Mouse (Mus musculus) CH12.LX (cell line): ENCODE results near the gene Gnas. TPM values are rescaled to one million over a fixed set of nuclear protein-coding genes. Genes with fewer than 3 reads are reported as not detected.

Experiments used
- DNase-seq: peaks from one replicate; pipeline ENCODE4 v3.0.0-alpha.2; 2013; ENCODE audit errors: extremely low read depth
- H3K27ac ChIP-seq: 2 replicates; pipeline ENCODE4 v1.5.1; 2012; ENCODE audit warnings: low read depth, mild to moderate bottlenecking, control low read depth, moderate library complexity; ENCODE audit not compliant: insufficient read depth
- H3K27me3 ChIP-seq: replicated peaks from 2 replicates; pipeline ENCODE3; 2012; ENCODE audit warnings: inconsistent platforms
- H3K36me3 ChIP-seq, 2 experiments: replicated peaks in 1 of 2; 2 replicates each; pipeline versions ENCODE3 to v1.6.1; 2012; ENCODE audit warnings: inconsistent platforms in 1 of 2, low read length in 1 of 2, mild to moderate bottlenecking in 1 of 2, mixed read lengths in 1 of 2, moderate library complexity in 1 of 2; ENCODE audit not compliant: control insufficient read depth in 1 of 2, insufficient read depth in 1 of 2
- H3K4me1 ChIP-seq, 2 experiments: 2 replicates each; pipeline ENCODE4 v1.6.1; 2012; ENCODE audit warnings: inconsistent platforms in 1 of 2, moderate library complexity in 1 of 2; ENCODE audit not compliant: insufficient read depth in 2 of 2, control insufficient read depth in 1 of 2
- H3K4me2 ChIP-seq: 2 replicates; pipeline ENCODE4 v1.6.1; 2012; ENCODE audit warnings: low read depth, mild to moderate bottlenecking, control low read depth; ENCODE audit not compliant: poor library complexity, insufficient read depth, severe bottlenecking
- H3K4me3 ChIP-seq, 3 experiments: fragments of 150-350 bp in 1 of 3; sonication (generic) in 1 of 3; replicated peaks in 1 of 3; 2 replicates each; pipeline versions ENCODE3 to v1.5.1; 2011 to 2012; ENCODE audit warnings: low read depth in 2 of 3, low read length in 2 of 3, mild to moderate bottlenecking in 2 of 3, moderate library complexity in 2 of 3, control low read depth in 1 of 3, improper control_type of control experiment in 1 of 3, inconsistent platforms in 1 of 3, mixed read lengths in 1 of 3; ENCODE audit not compliant: poor library complexity in 1 of 3
- H3K79me2 ChIP-seq: replicated peaks from 2 replicates; pipeline ENCODE4 v1.6.1; 2012; ENCODE audit warnings: mild to moderate bottlenecking, moderate library complexity; ENCODE audit not compliant: control insufficient read depth, poor library complexity, insufficient read depth, severe bottlenecking; ENCODE audit errors: extremely low read depth
- H3K9ac ChIP-seq: 2 replicates; pipeline ENCODE4 v1.6.1; 2012; ENCODE audit warnings: low read depth, mild to moderate bottlenecking, control low read depth, moderate library complexity; ENCODE audit not compliant: insufficient read depth
- H3K9me3 ChIP-seq: replicated peaks from 2 replicates; pipeline ENCODE3; 2012; ENCODE audit warnings: low read length, inconsistent platforms, mixed read lengths
- BHLHE40 ChIP-seq: IDR thresholded peaks from 2 replicates; pipeline ENCODE4 v1.6.1; 2011; ENCODE audit warnings: mild to moderate bottlenecking, low read depth, low read length, improper control_type of control experiment
- CHD1 ChIP-seq: IDR thresholded peaks from 2 replicates; pipeline ENCODE4 v1.6.1; 2012; ENCODE audit warnings: low read depth, low read length, improper control_type of control experiment, inconsistent platforms
- CHD2 ChIP-seq: IDR thresholded peaks from 2 replicates; pipeline ENCODE4 v1.6.1; 2011; ENCODE audit warnings: low read length, improper control_type of control experiment
- CTCF ChIP-seq, 2 experiments: IDR thresholded peaks in 1 of 2; conservative IDR thresholded peaks in 1 of 2; 2 replicates each; pipeline ENCODE4 v1.5.1; 2011 to 2012; ENCODE audit warnings: low read depth in 2 of 2, low read length in 2 of 2, improper control_type of control experiment in 1 of 2, inconsistent platforms in 1 of 2, mild to moderate bottlenecking in 1 of 2, moderate library complexity in 1 of 2
- ELF1 ChIP-seq: IDR thresholded peaks from 2 replicates; pipeline ENCODE4 v1.6.1; 2014; ENCODE audit warnings: low read depth, mild to moderate bottlenecking, inconsistent platforms, low read length, improper control_type of control experiment
- GABPA ChIP-seq: IDR thresholded peaks from 2 replicates; pipeline ENCODE4 v1.6.1; 2012; ENCODE audit warnings: low read depth, low read length, improper control_type of control experiment, inconsistent platforms; ENCODE audit not compliant: insufficient replicate concordance
- HCFC1 ChIP-seq: IDR thresholded peaks from 2 replicates; pipeline ENCODE4 v1.6.1; 2012; ENCODE audit warnings: low read depth, mild to moderate bottlenecking, inconsistent platforms, low read length, improper control_type of control experiment
- IRF4 ChIP-seq: IDR thresholded peaks from 2 replicates; pipeline ENCODE4 v1.6.1; 2014; ENCODE audit warnings: low read depth, mild to moderate bottlenecking, inconsistent platforms, low read length, improper control_type of control experiment
- KAT2A ChIP-seq: IDR thresholded peaks from 2 replicates; pipeline ENCODE4 v1.6.1; 2012; ENCODE audit warnings: low read length, improper control_type of control experiment, inconsistent platforms; ENCODE audit not compliant: insufficient replicate concordance
- MAX ChIP-seq: IDR thresholded peaks from 2 replicates; pipeline ENCODE4 v1.6.1; 2011; ENCODE audit warnings: low read length, improper control_type of control experiment
- MYC ChIP-seq: IDR thresholded peaks from 2 replicates; pipeline ENCODE4 v1.6.1; 2011; ENCODE audit warnings: low read depth, mild to moderate bottlenecking, improper control_type of control experiment, low read length
- NELFE ChIP-seq: IDR thresholded peaks from 2 replicates; pipeline ENCODE4 v1.6.1; 2011; ENCODE audit warnings: low read depth, low read length, improper control_type of control experiment
- NRF1 ChIP-seq: IDR thresholded peaks from 2 replicates; pipeline ENCODE4 v1.6.1; 2014; ENCODE audit warnings: low read depth, mild to moderate bottlenecking, inconsistent platforms, low read length, improper control_type of control experiment, moderate library complexity
- PAX5 ChIP-seq: IDR thresholded peaks from 2 replicates; pipeline ENCODE4 v1.6.1; 2012; ENCODE audit warnings: low read length, inconsistent platforms, mixed read lengths
- RAD21 ChIP-seq: IDR thresholded peaks from 2 replicates; pipeline ENCODE4 v1.6.1; 2011; ENCODE audit warnings: low read depth, mild to moderate bottlenecking, low read length, improper control_type of control experiment, moderate library complexity
- RCOR1 ChIP-seq: conservative IDR thresholded peaks from 2 replicates; pipeline ENCODE4 v1.6.1; 2012; ENCODE audit warnings: low read depth, mild to moderate bottlenecking, inconsistent platforms, low read length, improper control_type of control experiment
- SMC3 ChIP-seq: IDR thresholded peaks from 2 replicates; pipeline ENCODE4 v1.6.1; 2011; ENCODE audit warnings: low read depth, low read length, improper control_type of control experiment
- TBP ChIP-seq: conservative IDR thresholded peaks from 2 replicates; pipeline ENCODE4 v1.6.1; 2011; ENCODE audit warnings: low read depth, low read length, improper control_type of control experiment
- UBTF ChIP-seq: IDR thresholded peaks from 2 replicates; pipeline ENCODE4 v1.6.1; 2012; ENCODE audit warnings: low read depth, mild to moderate bottlenecking, inconsistent platforms, low read length, improper control_type of control experiment, moderate library complexity
- USF1 ChIP-seq: IDR thresholded peaks from 2 replicates; pipeline ENCODE4 v1.6.1; 2014; ENCODE audit warnings: low read depth, mild to moderate bottlenecking, inconsistent platforms, low read length, improper control_type of control experiment
- USF2 ChIP-seq: conservative IDR thresholded peaks from 2 replicates; pipeline ENCODE4 v1.6.1; 2011; ENCODE audit warnings: low read depth, low read length, improper control_type of control experiment
- ZC3H11A ChIP-seq: IDR thresholded peaks from 2 replicates; pipeline ENCODE4 v1.6.1; 2012; ENCODE audit warnings: low read depth, mild to moderate bottlenecking, inconsistent platforms, low read length, improper control_type of control experiment
- ZKSCAN1 ChIP-seq: IDR thresholded peaks from 2 replicates; pipeline ENCODE4 v1.6.1; 2012; ENCODE audit warnings: low read depth, inconsistent platforms, low read length, improper control_type of control experiment, borderline replicate concordance
- ZNF384 ChIP-seq: IDR thresholded peaks from 2 replicates; pipeline ENCODE4 v1.6.1; 2012; ENCODE audit warnings: low read depth, low read length, improper control_type of control experiment, inconsistent platforms
- dilution Hi-C: fragments of 300-500 bp; cut with MboI; formaldehyde crosslinking; loops from 2 replicates; pipeline ENCODE4 v1.14.3; 2020; ENCODE audit warnings: low sequenced_read_pairs; ENCODE audit not compliant: extremely low pct_unique_long_range_greater_than_20kb, extremely low pct_ligation_motif_present
- in situ Hi-C: fragments of 300-500 bp; cut with MboI; formaldehyde crosslinking; loops from 3 replicates; pipeline ENCODE4 v1.14.3; 2019; ENCODE audit warnings: low sequenced_read_pairs, low pct_ligation_motif_present, low pct_unique_long_range_greater_than_20kb, mixed read lengths
- polyA plus RNA-seq: library from polyadenylated mRNA; unstranded; fragments of >175 nt; gene quantifications from 2 replicates; pipeline ENCODE4 v1.2.1, GENCODE M21; 2012; ENCODE audit warnings: low read depth; ENCODE audit not compliant: insufficient read length
- total RNA-seq, 2 experiments: library from RNA; depleted of rRNA; stranded (reverse); fragments of 300-350 nt in 1 of 2; fragments of >200 nt in 1 of 2; gene quantifications; 2 replicates each; pipeline ENCODE4 v1.2.3; 2012 to 2014

Gnas gene
- total and polyA plus RNA-seq, 3 experiments: 369 to 502 (median 452) TPM

- DNase-seq: no peak
- Histone ChIP-seq H3K27me3 (no peaks in the 10 kb centered on the region), H3K36me3 (peaks cover 0 to 15% of the 10 kb centered on the region in 2 experiments), H3K9ac (no peak overlapping the region), H3K27ac (0 out of 2 replicates have a peak overlapping the region, but pooled peaks have one; percentile 9)
- dilution Hi-C loops: no loop called here
- TF ChIP-seq NRF1 (peak; percentile 41), ZKSCAN1 (no peak), BHLHE40 (no peak; the same call in 1 of the 2 replicates), USF1 (no peak), MAX (no peak), USF2 (no peak), ZNF384 (0 out of 2 replicates have a peak, but pooled peaks have one; percentile 6), SMC3 (no peak), RAD21 (no peak), UBTF (no peak), NELFE (0 out of 2 replicates have a peak, but pooled peaks have one; percentile 9), HCFC1 (no peak), MYC (no peak), PAX5 (no peak), TBP (no peak), CHD1 (no peak), GABPA (no peak), IRF4 (no peak)
- TF ChIP-seq, all 38 proteins: peak for 3
- Histone ChIP-seq H3K4me2 (peak overlapping the region; percentile 76), H3K9me3 (peaks cover 36% of the 10 kb centered on the region), H3K4me3 (peak overlapping the region; percentile 45 to 70 (median 56)), H3K79me2 (peaks cover 36% of the 10 kb centered on the region), H3K4me1 (peaks cover 3 to 19% of the 10 kb centered on the region in 2 experiments; a peak in 3 of 4 replicates)
- in situ Hi-C loops: no loop called here
These were observed 11.9 kb downstream of the Gnas start for GRCm38 (mm10) chr2:174295900-174296465.

- no peak overlapping the region for H3K9ac ChIP-seq
- peak; percentile 63 for DNase-seq
- peaks cover 24% of the 10 kb centered on the region for H3K79me2 ChIP-seq
- H3K9me3 ChIP-seq: peaks cover 36% of the 10 kb centered on the region
- no peak for TF ChIP-seq CHD1
- 0 out of 2 replicates have a peak, but pooled peaks have one; percentile 47 for TF ChIP-seq MAX
- peak; percentile 62 for TF ChIP-seq USF2
- no peak for TF ChIP-seq ZC3H11A
- peak; percentile 96 for TF ChIP-seq RCOR1
- peak in 1 of 2 experiments; percentile 42; a peak in 2 of 4 replicates for TF ChIP-seq CTCF (conservative IDR thresholded peaks at IDR 0.05 in 1 of 2, IDR thresholded peaks at IDR 0.05 in 1 of 2; ENCODE audit: low read depth in 2 of 2, low read length in 2 of 2)
- no peak for TF ChIP-seq ELF1
- TF ChIP-seq USF1: peak; percentile 77
- peak; percentile 50 for TF ChIP-seq BHLHE40
- TF ChIP-seq KAT2A: no peak
- no peak for TF ChIP-seq CHD2
- no peak for TF ChIP-seq ZKSCAN1
- peak overlapping the region in 2 of 3 experiments; percentile 19 to 23 for H3K4me3 ChIP-seq
- H3K4me1 ChIP-seq: peaks cover 3 to 9% of the 10 kb centered on the region in 2 experiments; a peak in 2 of 4 replicates
- in situ Hi-C loops: no loop called here
- peak overlapping the region; percentile 17; the same call in 1 of the 2 replicates for H3K4me2 ChIP-seq
- no peaks in the 10 kb centered on the region for H3K27me3 ChIP-seq
- peaks cover 0 to 9% of the 10 kb centered on the region in 2 experiments for H3K36me3 ChIP-seq
- no peak overlapping the region for H3K27ac ChIP-seq
- dilution Hi-C loops: no loop called here
These were observed 13.0 kb downstream of the Gnas start for GRCm38 (mm10) chr2:174297086-174297571.
